Mouse (Mus musculus) liver, embryonic 14.5 days (tissue): ENCODE data around the gene Srp9. TPM values are rescaled to one million over a fixed set of nuclear protein-coding genes. Genes with fewer than 3 reads are reported as not detected.

ENCODE experiments used
- ATAC-seq: fragments of 200-750 bp; cut with Nextera tagmentation; 2 replicates; pipeline ENCODE4 v1.8.0; 2017; ENCODE audit warnings: moderate number of reproducible peaks, mild to moderate bottlenecking, moderate library complexity; ENCODE audit not compliant: insufficient read depth
- DNase-seq, 3 experiments: peaks; one replicate each; pipeline ENCODE4 v3.0.0-alpha.2; 2012 to 2013; ENCODE audit warnings: low read depth in 3 of 3, low spot score in 3 of 3
- H3K27ac ChIP-seq: fragments of 300-500 bp; sonication (generic); 2 replicates; pipeline ENCODE4 v1.5.1; 2014; ENCODE audit warnings: moderate library complexity, mild to moderate bottlenecking, control low read depth, inconsistent platforms
- H3K27me3 ChIP-seq: fragments of 300-500 bp; sonication (generic); 2 replicates; pipeline ENCODE4 v1.6.1; 2014; ENCODE audit warnings: mild to moderate bottlenecking, low read length, moderate library complexity; ENCODE audit not compliant: control insufficient read depth, insufficient read depth
- H3K36me3 ChIP-seq: fragments of 300-500 bp; sonication (generic); replicated peaks from 2 replicates; pipeline ENCODE4 v1.6.1; 2014; ENCODE audit warnings: low read depth; ENCODE audit not compliant: control insufficient read depth, insufficient read depth
- H3K4me1 ChIP-seq, 2 experiments: fragments of 200-500 bp in 1 of 2; fragments of 300-500 bp in 1 of 2; sonication (generic) in 1 of 2; replicated peaks; 2 replicates each; pipeline ENCODE4 v1.6.1; 2012 to 2014; ENCODE audit warnings: antibody characterized with exemption in 1 of 2, inconsistent platforms in 1 of 2, low read length in 1 of 2; ENCODE audit not compliant: control insufficient read depth in 2 of 2, insufficient read depth in 2 of 2
- H3K4me2 ChIP-seq: fragments of 300-500 bp; sonication (generic); 2 replicates; pipeline ENCODE4 v1.6.1; 2014; ENCODE audit warnings: low read depth, mild to moderate bottlenecking, control low read depth, moderate library complexity
- H3K4me3 ChIP-seq, 2 experiments: fragments of 200-500 bp in 1 of 2; fragments of 300-500 bp in 1 of 2; sonication (generic) in 1 of 2; 2 replicates each; pipeline ENCODE4 v1.5.1; 2012 to 2014; ENCODE audit warnings: low read depth in 2 of 2, low read length in 2 of 2, mild to moderate bottlenecking in 2 of 2, control low read depth in 1 of 2, inconsistent platforms in 1 of 2, moderate library complexity in 1 of 2; ENCODE audit not compliant: insufficient read depth in 1 of 2
- H3K9ac ChIP-seq: fragments of 300-500 bp; sonication (generic); replicated peaks from 2 replicates; pipeline ENCODE4 v1.6.1; 2014; ENCODE audit warnings: mild to moderate bottlenecking, control low read depth, moderate library complexity
- H3K9me3 ChIP-seq: fragments of 300-500 bp; sonication (generic); 2 replicates; pipeline ENCODE4 v1.6.1; 2016; ENCODE audit warnings: low read length, mixed read lengths; ENCODE audit not compliant: control insufficient read depth
- CTCF ChIP-seq: IDR thresholded peaks from 2 replicates; pipeline ENCODE4 v1.5.1; 2016; ENCODE audit warnings: antibody characterized with exemption, low read depth, control low read depth
- EP300 ChIP-seq: IDR thresholded peaks from 2 replicates; pipeline ENCODE4 v1.6.1; 2016; ENCODE audit warnings: antibody characterized with exemption, low read depth
- WGBS: fragments of 180-500 bp; shearing (Covaris S2); extraction: QIAGEN DNeasy Blood & Tissue Kit; methylation state at CpG from one replicate; pipeline ENCODE4 v1.1.7; 2014; ENCODE audit not compliant: insufficient replicate concordance; 5-methylcytosine and 5-hydroxymethylcytosine counted together
- polyA plus RNA-seq, 2 experiments: library from polyadenylated mRNA; depleted of rRNA in 1 of 2; stranded (reverse) in 1 of 2; unstranded in 1 of 2; fragments of >200 nt; fragmentation: Nextera tagmentation in 1 of 2; extraction: Ambion mirVana in 1 of 2; gene quantifications; 2 replicates each; pipeline versions ENCODE4 v1.2.1 to v1.2.3; 2012 to 2014

The Srp9 gene
- polyA plus RNA-seq, 2 experiments, result 43.5 to 89.9 TPM

DNA sequence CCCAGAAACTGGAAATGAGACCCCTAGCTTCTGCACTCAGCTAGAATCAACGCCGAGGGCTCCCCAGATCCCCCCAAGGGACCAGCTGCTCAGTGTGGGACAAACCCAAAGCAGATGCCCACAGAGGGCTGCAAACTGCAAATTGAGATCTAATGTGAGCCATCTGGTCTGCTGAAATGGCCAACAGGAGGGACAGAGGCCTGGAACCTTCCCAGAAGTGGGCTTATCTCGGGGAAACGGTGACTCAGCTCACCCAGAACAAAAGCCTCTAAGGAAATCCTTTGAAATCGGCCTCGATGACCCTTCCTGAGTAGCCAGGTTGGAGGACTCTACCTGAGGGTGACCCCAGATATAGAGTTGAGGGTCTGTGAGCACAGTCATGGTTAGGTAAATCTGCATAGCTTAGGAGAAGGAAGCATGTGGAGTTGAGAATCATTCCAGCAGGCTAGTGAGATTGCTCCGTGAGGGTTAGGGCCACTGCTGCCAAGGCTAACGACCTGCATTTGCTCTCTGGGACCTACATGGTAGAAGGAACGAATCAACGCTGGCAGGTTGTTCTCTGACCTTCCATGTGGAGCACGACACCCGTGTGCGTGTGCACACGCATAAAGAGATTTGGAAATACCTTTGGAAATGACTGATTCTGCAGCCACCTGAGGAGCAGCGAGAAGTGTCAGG is 13.7 kb upstream of the Srp9 start:
- Histone ChIP-seq H3K27ac (no peak overlapping the region), H3K4me2 (no peak overlapping the region), H3K4me1 (peaks cover 0 to 5% of the 10 kb centered on the region in 2 experiments; a peak in 1 of 4 replicates), H3K9ac (no peak overlapping the region), H3K36me3 (no peaks in the 10 kb centered on the region), H3K9me3 (no peaks in the 10 kb centered on the region), H3K4me3 (no peak overlapping the region), H3K27me3 (no peaks in the 10 kb centered on the region)
- WGBS, result 62% methylated on average over 15 of the region's 15 CpGs
- ATAC-seq, result no peak
- DNase-seq, result no peak
- TF ChIP-seq EP300 (no peak), CTCF (no peak)

GRCm38 (mm10) chr1:182111386-182112317 is 12.9 kb upstream of the Srp9 start:
- WGBS, result 57% methylated on average over 14 of the region's 14 CpGs

DNA sequence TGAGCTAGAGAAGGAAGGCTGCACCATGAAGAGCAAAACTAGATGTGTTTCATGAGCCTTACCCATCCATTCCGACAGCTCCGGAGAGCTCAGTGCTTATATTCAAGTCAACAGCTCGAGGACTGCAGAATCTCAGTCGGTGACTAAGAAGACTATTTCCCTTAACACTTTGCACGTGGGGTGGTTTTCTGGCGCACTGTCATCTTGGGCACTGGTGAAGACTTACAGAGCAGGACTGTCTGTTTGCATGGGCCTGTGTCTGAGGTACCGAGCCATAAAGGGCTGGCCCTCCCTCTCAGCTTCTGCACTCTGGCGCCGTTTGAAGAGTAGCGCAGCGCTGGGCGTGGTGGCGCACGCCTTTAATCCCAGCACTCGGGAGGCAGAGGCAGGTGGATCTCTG is 12.2 kb upstream of the Srp9 start:
- ATAC-seq (no peak), DNase-seq (no peak)
- Histone ChIP-seq H3K27ac (no peak overlapping the region), H3K9ac (no peak overlapping the region), H3K4me2 (no peak overlapping the region), H3K36me3 (no peaks in the 10 kb centered on the region), H3K27me3 (no peaks in the 10 kb centered on the region), H3K4me1 (peaks cover 0 to 5% of the 10 kb centered on the region in 2 experiments; a peak in 1 of 4 replicates), H3K9me3 (no peaks in the 10 kb centered on the region), H3K4me3 (no peak overlapping the region)
- WGBS, result 80% methylated on average over 15 of the region's 15 CpGs
- no peak for TF ChIP-seq CTCF

More at GRCm38 (mm10) chr1:182111386-182112317, 12.9 kb upstream of the Srp9 start:
- H3K4me3 ChIP-seq, result no peak overlapping the region
- no peak overlapping the region for H3K4me2 ChIP-seq
- H3K9ac ChIP-seq, result no peak overlapping the region
- no peak for DNase-seq
- peaks cover 0 to 5% of the 10 kb centered on the region in 2 experiments; a peak in 1 of 4 replicates for H3K4me1 ChIP-seq
- ATAC-seq, result no peak
- TF ChIP-seq CTCF, result no peak
- no peak for TF ChIP-seq EP300
- no peaks in the 10 kb centered on the region for H3K36me3 ChIP-seq
- no peaks in the 10 kb centered on the region for H3K9me3 ChIP-seq
- H3K27ac ChIP-seq, result no peak overlapping the region
- no peaks in the 10 kb centered on the region for H3K27me3 ChIP-seq

- Histone ChIP-seq H3K27ac (no peak overlapping the region), H3K9me3 (no peaks in the 10 kb centered on the region), H3K4me3 (no peak overlapping the region), H3K27me3 (no peaks in the 10 kb centered on the region), H3K36me3 (no peaks in the 10 kb centered on the region), H3K4me2 (no peak overlapping the region), H3K4me1 (peaks cover 0 to 5% of the 10 kb centered on the region in 2 experiments; a peak in 1 of 4 replicates), H3K9ac (no peak overlapping the region)
- TF ChIP-seq EP300 (no peak), CTCF (no peak)
- ATAC-seq (no peak), DNase-seq (no peak)
- WGBS, result 79% methylated on average over 11 of the region's 11 CpGs
Measured at GRCm38 (mm10) chr1:182113131-182113530, 11.4 kb upstream of the Srp9 start.
